Mouse (Mus musculus): ENCODE results near the gene Fndc3b. TPM values are rescaled to one million over a fixed set of nuclear protein-coding genes. Genes with fewer than 3 reads are reported as not detected.

Gene Fndc3b
- polyA plus RNA-seq, 1 experiment from 2014 or later, result 6.1 TPM

- H3K27ac ChIP-seq (replicated peaks), result peak overlapping the region; percentile 58
- peak; percentile 15; the same call in 1 of the 2 replicates for ATAC-seq (replicated peaks)
- no peak overlapping the region for H3K4me3 ChIP-seq
- H3K9me3 ChIP-seq, result no peaks in the 10 kb centered on the region
- H3K36me3 ChIP-seq, result no peaks in the 10 kb centered on the region
- no peak overlapping the region for H3K4me2 ChIP-seq (replicated peaks)
- no peak overlapping the region for H3K9ac ChIP-seq (replicated peaks)
- peaks cover 9% of the 10 kb centered on the region for H3K4me1 ChIP-seq
- H3K27me3 ChIP-seq, result no peaks in the 10 kb centered on the region
- 66% methylated on average over 7 of the region's 7 CpGs for WGBS
Measured at GRCm38 (mm10) chr3:27593485-27594138, 117.5 kb downstream of the Fndc3b start.

GRCm38 (mm10) chr3:27592728-27593484, 118.2 kb downstream of the Fndc3b start:
- H3K4me3 ChIP-seq, result no peak overlapping the region
- H3K9me3 ChIP-seq, result no peaks in the 10 kb centered on the region
- no peak overlapping the region for H3K4me2 ChIP-seq (replicated peaks)
- WGBS, result 81% methylated on average over 11 of the region's 11 CpGs
- no peaks in the 10 kb centered on the region for H3K27me3 ChIP-seq
- peaks cover 9% of the 10 kb centered on the region for H3K4me1 ChIP-seq
- H3K9ac ChIP-seq (replicated peaks), result no peak overlapping the region
- H3K27ac ChIP-seq (replicated peaks), result no peak overlapping the region
- peak; percentile 61; the same call in 1 of the 2 replicates for ATAC-seq (replicated peaks)
- H3K36me3 ChIP-seq, result no peaks in the 10 kb centered on the region

- Histone ChIP-seq H3K4me3 (no peak overlapping the region), H3K4me2 (replicated peaks) (no peak overlapping the region), H3K4me1 (peaks cover 9% of the 10 kb centered on the region), H3K27me3 (no peaks in the 10 kb centered on the region), H3K9ac (replicated peaks) (no peak overlapping the region), H3K9me3 (no peaks in the 10 kb centered on the region), H3K36me3 (no peaks in the 10 kb centered on the region), H3K27ac (replicated peaks) (no peak overlapping the region)
- WGBS, result 84% methylated on average over 11 of the region's 11 CpGs
- no peak for ATAC-seq (replicated peaks)
Measured at GRCm38 (mm10) chr3:27590823-27591222, 120.3 kb downstream of the Fndc3b start.

- Histone ChIP-seq H3K4me3 (no peak overlapping the region), H3K36me3 (no peaks in the 10 kb centered on the region), H3K4me1 (peaks cover 9% of the 10 kb centered on the region), H3K9ac (replicated peaks) (no peak overlapping the region), H3K27ac (replicated peaks) (no peak overlapping the region), H3K27me3 (no peaks in the 10 kb centered on the region), H3K4me2 (replicated peaks) (no peak overlapping the region), H3K9me3 (no peaks in the 10 kb centered on the region)
- 98% methylated on average over 3 of the region's 3 CpGs for WGBS
- ATAC-seq (replicated peaks), result no peak
Measured at GRCm38 (mm10) chr3:27589305-27589704, 121.8 kb downstream of the Fndc3b start.

GRCm38 (mm10) chr3:27588604-27589003, 122.5 kb downstream of the Fndc3b start:
- no peaks in the 10 kb centered on the region for H3K36me3 ChIP-seq
- no peak overlapping the region for H3K9ac ChIP-seq (replicated peaks)
- 91% methylated on average over 11 of the region's 11 CpGs for WGBS
- ATAC-seq (replicated peaks), result no peak
- H3K4me1 ChIP-seq, result peaks cover 5% of the 10 kb centered on the region
- H3K9me3 ChIP-seq, result no peaks in the 10 kb centered on the region
- no peak overlapping the region for H3K27ac ChIP-seq (replicated peaks)
- no peak overlapping the region for H3K4me2 ChIP-seq (replicated peaks)
- no peaks in the 10 kb centered on the region for H3K27me3 ChIP-seq
- H3K4me3 ChIP-seq, result no peak overlapping the region

GRCm38 (mm10) chr3:27584607-27585605, 126.2 kb downstream of the Fndc3b start:
- H3K9me3 ChIP-seq, result no peaks in the 10 kb centered on the region
- no peak overlapping the region for H3K27ac ChIP-seq (replicated peaks)
- no peak overlapping the region for H3K4me3 ChIP-seq
- 69% methylated on average over 11 of the region's 11 CpGs for WGBS
- H3K27me3 ChIP-seq, result no peaks in the 10 kb centered on the region
- H3K4me1 ChIP-seq, result peaks cover 10% of the 10 kb centered on the region
- ATAC-seq (replicated peaks), result no peak
- H3K4me2 ChIP-seq (replicated peaks), result no peak overlapping the region
- no peaks in the 10 kb centered on the region for H3K36me3 ChIP-seq
- no peak overlapping the region for H3K9ac ChIP-seq (replicated peaks)

- Histone ChIP-seq H3K27me3 (no peaks in the 10 kb centered on the region), H3K4me2 (replicated peaks) (no peak overlapping the region), H3K4me1 (peaks cover 20% of the 10 kb centered on the region), H3K36me3 (no peaks in the 10 kb centered on the region), H3K9me3 (no peaks in the 10 kb centered on the region), H3K9ac (replicated peaks) (no peak overlapping the region), H3K27ac (replicated peaks) (peak overlapping the region; percentile 38), H3K4me3 (no peak overlapping the region)
- ATAC-seq (replicated peaks), result peak; percentile 33; the same call in 1 of the 2 replicates
- 69% methylated on average over 6 of the region's 6 CpGs for WGBS
Measured at GRCm38 (mm10) chr3:27581931-27582840, 128.9 kb downstream of the Fndc3b start.

GRCm38 (mm10) chr3:27580956-27581355, 130.2 kb downstream of the Fndc3b start:
- H3K27ac ChIP-seq (replicated peaks), result no peak overlapping the region
- 80% methylated on average over 8 of the region's 8 CpGs for WGBS
- no peak for ATAC-seq (replicated peaks)
- H3K36me3 ChIP-seq, result no peaks in the 10 kb centered on the region
- no peak overlapping the region for H3K9ac ChIP-seq (replicated peaks)
- no peaks in the 10 kb centered on the region for H3K9me3 ChIP-seq
- no peak overlapping the region for H3K4me3 ChIP-seq
- no peaks in the 10 kb centered on the region for H3K27me3 ChIP-seq
- no peak overlapping the region for H3K4me2 ChIP-seq (replicated peaks)
- H3K4me1 ChIP-seq, result peaks cover 20% of the 10 kb centered on the region

- Histone ChIP-seq H3K27me3 (no peaks in the 10 kb centered on the region), H3K9me3 (no peaks in the 10 kb centered on the region), H3K4me1 (peaks cover 20% of the 10 kb centered on the region), H3K36me3 (no peaks in the 10 kb centered on the region), H3K27ac (replicated peaks) (no peak overlapping the region), H3K9ac (replicated peaks) (no peak overlapping the region), H3K4me3 (no peak overlapping the region), H3K4me2 (replicated peaks) (no peak overlapping the region)
- ATAC-seq (replicated peaks), result no peak
- WGBS, result 25% methylated on average over 7 of the region's 7 CpGs
Measured at GRCm38 (mm10) chr3:27579894-27580613, 131.1 kb downstream of the Fndc3b start.

- no peak overlapping the region for H3K4me3 ChIP-seq
- H3K27ac ChIP-seq (replicated peaks), result no peak overlapping the region
- no peak overlapping the region for H3K4me2 ChIP-seq (replicated peaks)
- H3K9ac ChIP-seq (replicated peaks), result no peak overlapping the region
- H3K36me3 ChIP-seq, result no peaks in the 10 kb centered on the region
- peaks cover 20% of the 10 kb centered on the region for H3K4me1 ChIP-seq
- H3K27me3 ChIP-seq, result no peaks in the 10 kb centered on the region
- no peaks in the 10 kb centered on the region for H3K9me3 ChIP-seq
- no peak for ATAC-seq (replicated peaks)
- WGBS, result 62% methylated on average over 8 of the region's 8 CpGs
Measured at GRCm38 (mm10) chr3:27579229-27579628, 131.9 kb downstream of the Fndc3b start.
